Mouse (Mus musculus): ENCODE results near the gene Ccdc69.
"Not testable (repeated sequence)": the region's sequence is repeated elsewhere in the genome, so short reads cannot be mapped to it uniquely, and the experiment has no call there.

Ccdc69 gene

GRCm38 (mm10) chr11:55096731-55097462, 19.0 kb upstream of the Ccdc69 start:
- DNase-seq (ENCODE audit: low spot score), result no peak

- not testable (repeated sequence) for DNase-seq (ENCODE audit: low spot score)
These were observed 18.4 kb upstream of the Ccdc69 start for GRCm38 (mm10) chr11:55096296-55096695.

GRCm38 (mm10) chr11:55093096-55093495, 15.2 kb upstream of the Ccdc69 start:
- no peak for DNase-seq (ENCODE audit: low spot score)

GRCm38 (mm10) chr11:55089892-55090291, 12.0 kb upstream of the Ccdc69 start:
- no peak for DNase-seq (ENCODE audit: low spot score)

- peak; percentile 53 for DNase-seq (ENCODE audit: low spot score)
These were observed 9.1 kb upstream of the Ccdc69 start for GRCm38 (mm10) chr11:55087006-55087405.

- DNase-seq (ENCODE audit: low spot score), result no peak
These were observed 7.5 kb upstream of the Ccdc69 start for GRCm38 (mm10) chr11:55085396-55085795.

- no peak for DNase-seq (ENCODE audit: low spot score)
These were observed 6.7 kb upstream of the Ccdc69 start for GRCm38 (mm10) chr11:55084629-55085028.

- DNase-seq (ENCODE audit: low spot score), result no peak
These were observed 3.3 kb upstream of the Ccdc69 start for GRCm38 (mm10) chr11:55081206-55081605.

GRCm38 (mm10) chr11:55079180-55079579, 1.2 kb upstream of the Ccdc69 start:
- no peak for DNase-seq (ENCODE audit: low spot score)

GRCm38 (mm10) chr11:55078502-55078901, 571 bp upstream of the Ccdc69 start:
- DNase-seq (ENCODE audit: low spot score), result no peak

- no peak for DNase-seq (ENCODE audit: low spot score)
These were observed 1.7 kb downstream of the Ccdc69 start for GRCm38 (mm10) chr11:55076234-55076633.

- no peak for DNase-seq (ENCODE audit: low spot score)
These were observed 2.3 kb downstream of the Ccdc69 start for GRCm38 (mm10) chr11:55075602-55076001.

GRCm38 (mm10) chr11:55073191-55073590, 4.7 kb downstream of the Ccdc69 start:
- no peak for DNase-seq (ENCODE audit: low spot score)

- DNase-seq (ENCODE audit: low spot score), result no peak
These were observed 5.5 kb downstream of the Ccdc69 start for GRCm38 (mm10) chr11:55072467-55072866.

GRCm38 (mm10) chr11:55071344-55071743, 6.6 kb downstream of the Ccdc69 start:
- DNase-seq (ENCODE audit: low spot score), result no peak

GRCm38 (mm10) chr11:55069023-55069422, 8.9 kb downstream of the Ccdc69 start:
- DNase-seq (ENCODE audit: low spot score), result no peak

- DNase-seq (ENCODE audit: low spot score), result no peak
These were observed 11.0 kb downstream of the Ccdc69 start for GRCm38 (mm10) chr11:55066921-55067320.

- no peak for DNase-seq (ENCODE audit: low spot score)
These were observed 15.1 kb downstream of the Ccdc69 start for GRCm38 (mm10) chr11:55062856-55063255.

GRCm38 (mm10) chr11:55060802-55061201, 17.1 kb downstream of the Ccdc69 start:
- DNase-seq (ENCODE audit: low spot score), result no peak

- DNase-seq (ENCODE audit: low spot score), result no peak
These were observed 20.4 kb downstream of the Ccdc69 start for GRCm38 (mm10) chr11:55057511-55057910.

- no peak for DNase-seq (ENCODE audit: low spot score)
These were observed 27.0 kb downstream of the Ccdc69 start for GRCm38 (mm10) chr11:55050837-55051510.

GRCm38 (mm10) chr11:55046600-55046999, 31.3 kb downstream of the Ccdc69 start:
- no peak for DNase-seq (ENCODE audit: low spot score)

- no peak for DNase-seq (ENCODE audit: low spot score)
These were observed 36.6 kb downstream of the Ccdc69 start for GRCm38 (mm10) chr11:55041348-55041747.

- DNase-seq (ENCODE audit: low spot score), result peak; percentile 75
These were observed 38.3 kb downstream of the Ccdc69 start for GRCm38 (mm10) chr11:55039591-55039990.

Measured in layer of hippocampus, adult 11-12 months (tissue).